Mouse (Mus musculus) mouse trophoblast stem cell (cell line): ENCODE results near the gene Adamts18.
"Not testable (repeated sequence)": the region's sequence is repeated elsewhere in the genome, so short reads cannot be mapped to it uniquely, and the experiment has no call there.

ENCODE experiments used
- in situ Hi-C, 2 experiments: fragments of 300-500 bp; cut with MseI, MboI; formaldehyde crosslinking; loops; 2 replicates in 1 of 2; 3 replicates in 1 of 2; pipeline ENCODE4 v1.15.1; 2025

Adamts18 gene

GRCm38 (mm10) chr8:113844801-113845301 is 3.7 kb downstream of the Adamts18 start:
- in situ Hi-C loops: loop anchor here in 1 of 2 experiments (10.0 kb wide), 1 partner anchor 180 kb away; no protein-coding TSS in a partner anchor

GRCm38 (mm10) chr8:113838211-113838610 is 10.3 kb downstream of the Adamts18 start:
- in situ Hi-C loops: no loop called here

- in situ Hi-C loops: no loop called here
Measured at GRCm38 (mm10) chr8:113837570-113837915, 11.0 kb downstream of the Adamts18 start.

GRCm38 (mm10) chr8:113836892-113837569 is 11.5 kb downstream of the Adamts18 start:
- in situ Hi-C loops: no loop called here

GRCm38 (mm10) chr8:113833644-113834043 is 14.9 kb downstream of the Adamts18 start:
- in situ Hi-C loops: no loop called here

- in situ Hi-C loops: no loop called here
Measured at GRCm38 (mm10) chr8:113827270-113827669, 21.3 kb downstream of the Adamts18 start.

- in situ Hi-C loops: no loop called here
Measured at GRCm38 (mm10) chr8:113820983-113821587, 27.5 kb downstream of the Adamts18 start.

GRCm38 (mm10) chr8:113813966-113814365 is 34.6 kb downstream of the Adamts18 start:
- in situ Hi-C loops: no loop called here

- in situ Hi-C loops: no loop called here
Measured at GRCm38 (mm10) chr8:113811521-113811920, 37.0 kb downstream of the Adamts18 start.

- in situ Hi-C loops: no loop called here
Measured at GRCm38 (mm10) chr8:113809929-113810328, 38.6 kb downstream of the Adamts18 start.

GRCm38 (mm10) chr8:113803830-113804611 is 44.5 kb downstream of the Adamts18 start:
- in situ Hi-C loops: no loop called here

- in situ Hi-C loops: no loop called here
Measured at GRCm38 (mm10) chr8:113801551-113801950, 47.0 kb downstream of the Adamts18 start.

- in situ Hi-C loops: not testable (repeated sequence)
Measured at GRCm38 (mm10) chr8:113800556-113800955, 48.0 kb downstream of the Adamts18 start.

GRCm38 (mm10) chr8:113799550-113799949 is 49.0 kb downstream of the Adamts18 start:
- in situ Hi-C loops: no loop called here

- in situ Hi-C loops: no loop called here
Measured at GRCm38 (mm10) chr8:113791856-113792255, 56.7 kb downstream of the Adamts18 start.

- in situ Hi-C loops: no loop called here
Measured at GRCm38 (mm10) chr8:113791061-113791460, 57.5 kb downstream of the Adamts18 start.

- in situ Hi-C loops: no loop called here
Measured at GRCm38 (mm10) chr8:113783711-113784110, 64.8 kb downstream of the Adamts18 start.

GRCm38 (mm10) chr8:113781554-113781953 is 67.0 kb downstream of the Adamts18 start:
- in situ Hi-C loops: no loop called here

- in situ Hi-C loops: no loop called here
Measured at GRCm38 (mm10) chr8:113775361-113775760, 73.2 kb downstream of the Adamts18 start.

- in situ Hi-C loops: no loop called here
Measured at GRCm38 (mm10) chr8:113768861-113769410, 79.6 kb downstream of the Adamts18 start.

GRCm38 (mm10) chr8:113765121-113765520 is 83.4 kb downstream of the Adamts18 start:
- in situ Hi-C loops: no loop called here
